Mouse (Mus musculus): ENCODE data around the gene Palld.

Gene Palld

DNA sequence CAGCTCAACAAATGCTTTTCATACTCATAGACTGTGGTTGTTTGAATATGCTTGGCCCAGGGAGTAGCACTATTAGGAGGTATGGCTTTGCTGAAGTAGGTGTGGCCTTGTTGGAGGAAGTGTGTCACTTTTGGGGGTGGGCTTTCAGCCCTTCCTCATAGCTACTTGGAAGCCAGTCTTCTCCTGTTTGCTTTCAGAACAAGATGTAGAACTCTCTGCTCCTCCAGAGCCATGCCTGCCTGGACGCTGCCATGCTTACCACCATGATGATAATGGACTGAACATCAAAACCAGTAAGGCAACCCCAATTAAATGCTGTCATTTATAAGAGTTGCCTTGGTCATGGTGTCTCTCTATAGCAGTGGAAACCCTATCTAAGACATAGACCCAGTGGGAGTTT, 217.2 kb downstream of the Palld start:
- DNase-seq (ENCODE audit: low spot score) = no peak

DNA sequence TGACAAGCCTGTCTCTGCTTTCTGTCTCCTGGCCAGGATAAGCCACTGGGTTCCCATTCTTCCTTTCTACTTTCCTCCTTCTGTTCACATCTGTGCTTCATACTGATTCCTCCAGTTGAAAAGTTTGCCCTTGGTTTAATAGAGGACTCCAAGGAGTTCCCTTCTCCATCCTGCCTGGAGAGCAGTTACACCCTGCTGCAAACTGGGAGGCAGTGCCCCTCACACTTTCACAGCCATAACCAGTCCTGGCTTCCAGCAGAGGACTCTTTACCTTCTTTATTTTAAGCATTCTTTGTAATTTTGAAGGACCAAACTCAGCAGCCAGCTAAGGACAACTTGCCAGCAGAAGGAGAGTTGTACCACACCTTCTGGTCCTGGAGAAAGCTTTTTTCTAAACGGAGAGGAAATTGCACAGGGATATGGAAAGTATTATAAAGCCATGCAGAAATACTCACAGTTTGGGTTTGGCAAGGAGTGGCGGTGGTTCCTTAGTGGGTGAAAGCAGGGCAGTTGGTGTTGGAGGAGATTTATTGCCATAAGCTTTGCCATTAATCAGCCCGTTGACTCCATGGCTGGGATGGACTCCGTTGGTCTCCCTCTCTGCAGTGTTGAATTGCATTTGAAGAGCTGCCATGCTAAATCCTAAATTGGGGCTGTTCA, 218.1 kb downstream of the Palld start:
- DNase-seq (ENCODE audit: low spot score) = no peak

DNA sequence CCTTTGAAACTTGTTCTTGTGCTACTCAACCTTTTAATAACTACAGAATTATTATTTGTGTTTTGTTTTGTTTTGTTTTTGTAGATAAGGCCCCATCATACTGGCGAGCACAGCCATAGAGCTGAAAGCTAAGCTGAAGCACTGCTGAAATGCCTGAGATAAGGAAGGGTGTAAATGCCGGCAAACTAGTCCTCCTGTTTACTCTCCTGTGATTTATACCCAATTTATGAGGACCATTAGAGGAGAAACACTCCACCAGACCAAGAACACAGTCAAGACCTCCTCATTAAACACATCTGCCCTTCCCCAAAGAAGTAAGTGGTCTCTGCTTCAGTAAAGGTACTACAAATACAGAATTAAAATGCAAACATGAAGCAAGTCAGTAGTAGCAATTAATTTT, 219.6 kb downstream of the Palld start:
- DNase-seq (ENCODE audit: low spot score) = no peak

DNA sequence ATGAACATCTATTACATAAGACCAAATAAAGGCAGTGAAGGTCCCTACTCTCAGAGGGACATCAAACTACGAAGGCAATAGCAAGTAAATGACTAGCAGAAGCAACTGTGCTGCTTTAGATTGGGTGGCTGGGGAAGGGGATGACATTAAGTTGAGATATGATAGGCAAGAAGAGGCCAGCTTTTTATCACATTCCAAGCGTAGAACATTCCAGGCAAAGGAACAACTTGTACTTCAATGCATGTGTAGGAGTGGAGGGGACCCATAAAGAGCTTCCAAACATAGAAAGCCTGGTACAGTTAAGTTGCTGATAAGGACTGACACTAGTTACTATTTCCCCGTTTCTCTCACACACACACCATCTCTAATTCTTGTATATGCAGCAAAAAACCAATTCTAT, 221.3 kb downstream of the Palld start:
- DNase-seq (ENCODE audit: low spot score) = no peak

DNA sequence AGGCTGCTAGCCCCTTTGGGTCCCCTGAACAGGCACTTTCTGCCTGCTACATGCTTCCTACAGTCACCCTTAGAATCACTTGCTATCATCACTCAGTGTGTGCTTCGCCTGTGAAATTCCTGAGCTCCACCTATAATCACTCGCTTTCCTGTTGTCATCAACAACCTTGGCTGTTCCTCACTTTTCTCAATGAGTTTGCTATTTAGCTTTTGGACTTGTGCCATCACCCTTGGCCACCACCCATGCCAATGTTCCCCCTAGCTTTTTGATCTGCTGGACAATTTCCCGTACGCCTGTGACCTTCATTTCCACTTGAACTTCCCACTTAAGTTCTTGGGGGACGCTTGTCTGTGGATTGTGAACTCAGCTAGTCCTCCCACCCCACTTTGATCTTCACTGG, 225.3 kb downstream of the Palld start:
- no peak for DNase-seq (ENCODE audit: low spot score)

DNA sequence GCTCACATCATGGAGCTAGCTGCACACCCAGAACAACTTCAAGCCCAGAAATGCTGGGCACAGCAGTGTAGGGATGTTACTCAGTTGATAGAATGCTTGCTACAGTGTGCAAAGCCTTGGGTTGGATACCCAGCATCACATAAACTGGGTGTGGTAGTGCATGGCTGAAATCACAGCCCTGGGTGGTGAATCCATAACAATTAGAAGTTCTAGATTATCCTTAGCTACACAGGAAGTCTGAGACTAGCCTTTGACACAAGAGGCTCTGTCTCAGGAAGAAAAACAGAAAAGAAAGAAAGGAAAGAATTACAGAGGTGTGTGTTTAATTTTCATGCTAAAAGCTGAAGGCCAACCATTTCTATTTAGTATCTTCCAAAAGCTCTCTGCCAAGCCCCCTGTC, 231.3 kb downstream of the Palld start:
- DNase-seq (ENCODE audit: low spot score) = no peak

DNA sequence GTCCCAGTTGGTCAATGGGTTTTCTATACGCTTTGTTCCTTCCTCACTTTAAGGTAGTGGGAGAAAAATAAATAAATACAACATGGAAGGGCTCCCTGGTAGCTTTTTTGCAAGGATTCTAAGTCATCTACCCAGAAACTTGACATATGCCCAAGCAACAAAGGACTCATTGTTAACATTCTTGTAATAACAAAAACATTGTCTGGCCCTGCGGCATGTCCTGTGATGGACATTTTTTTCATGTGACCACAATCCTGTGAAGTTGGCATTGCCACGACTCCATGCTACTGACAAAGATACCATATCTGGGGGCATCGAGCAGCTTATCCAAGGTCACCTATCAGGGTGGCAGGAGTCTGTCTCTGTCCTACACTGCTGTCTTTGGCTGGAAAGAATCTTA, 232.1 kb downstream of the Palld start:
- DNase-seq (ENCODE audit: low spot score) = no peak

DNA sequence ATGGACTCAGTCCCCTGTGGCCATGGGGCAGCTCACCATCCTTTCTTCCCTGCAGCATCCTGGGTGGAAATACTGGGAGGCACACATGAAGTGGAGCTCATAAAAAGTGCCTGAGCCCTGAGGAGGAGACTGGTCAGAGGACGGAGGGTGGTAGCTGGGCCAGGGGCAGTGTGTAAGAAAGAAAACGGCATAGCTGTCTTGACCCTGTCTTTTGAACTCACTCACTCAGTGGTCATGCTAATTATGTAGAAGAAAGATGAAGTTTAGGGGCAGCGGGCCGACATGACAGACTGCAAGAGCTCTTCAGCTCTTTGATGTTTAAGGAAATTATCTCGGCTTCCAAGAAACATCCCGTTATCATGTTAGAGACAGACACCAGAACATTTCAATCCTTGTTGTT, 235.6 kb downstream of the Palld start:
- DNase-seq (ENCODE audit: low spot score) = no peak

DNA sequence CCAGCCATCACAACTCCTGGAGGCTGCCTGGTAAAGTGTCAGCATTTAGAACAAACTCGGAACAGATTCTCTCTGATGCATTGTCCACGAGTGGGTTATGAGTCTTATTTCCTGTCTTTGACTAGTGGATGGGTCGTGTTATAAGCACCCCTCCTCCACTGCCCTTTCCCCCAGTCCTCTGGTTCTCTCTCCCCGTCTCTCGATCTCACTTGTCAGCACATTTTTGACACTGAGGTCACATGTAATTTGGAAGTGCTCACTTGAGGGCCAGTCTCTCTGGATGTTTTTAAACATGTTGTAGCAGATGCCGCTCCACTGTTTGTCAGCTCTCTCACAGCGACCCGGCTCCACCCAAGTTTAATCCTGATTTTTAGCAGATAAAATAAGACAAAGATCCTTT, 237.5 kb downstream of the Palld start:
- DNase-seq (ENCODE audit: low spot score) = no peak

DNA sequence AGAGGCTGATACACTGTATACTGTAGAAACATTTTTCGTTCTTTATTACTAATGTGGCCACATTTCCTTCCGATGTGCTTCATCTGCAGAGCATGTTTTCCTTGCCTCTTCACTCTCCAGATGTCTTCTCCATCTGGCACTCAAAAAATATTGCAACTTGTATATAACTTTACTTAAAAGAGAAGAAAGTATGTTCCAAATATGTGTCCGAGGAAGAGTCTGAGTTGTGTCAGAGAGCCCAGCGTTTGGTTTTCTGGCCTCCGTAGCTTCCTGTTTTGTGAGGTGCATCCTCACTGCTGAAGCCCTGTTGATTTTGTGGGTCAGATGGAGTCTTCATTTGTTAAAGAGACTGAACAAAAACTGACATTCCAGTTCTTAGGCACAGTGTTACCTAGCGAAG, 238.3 kb downstream of the Palld start:
- no peak for DNase-seq (ENCODE audit: low spot score)

DNA sequence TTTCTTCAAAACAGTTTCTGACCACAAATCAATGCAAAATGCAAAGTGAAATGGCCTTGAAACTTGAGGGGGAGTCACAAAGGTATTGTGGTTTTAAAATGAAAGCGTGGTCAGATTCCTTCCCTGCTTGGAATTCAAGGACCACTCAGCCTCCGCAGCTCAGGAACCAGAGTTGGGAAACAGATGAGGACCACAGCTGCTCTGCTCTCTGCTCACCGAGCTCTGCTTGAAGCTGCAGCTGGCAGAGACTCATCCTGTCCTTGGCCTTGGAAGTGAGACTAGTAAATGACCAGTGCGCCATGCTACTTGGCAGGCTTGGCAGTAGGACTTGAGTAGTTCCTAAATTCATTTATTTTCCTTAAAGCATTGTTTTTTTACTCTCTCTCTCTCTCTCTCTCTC, 239.7 kb downstream of the Palld start:
- DNase-seq (ENCODE audit: low spot score) = peak; percentile 39

DNA sequence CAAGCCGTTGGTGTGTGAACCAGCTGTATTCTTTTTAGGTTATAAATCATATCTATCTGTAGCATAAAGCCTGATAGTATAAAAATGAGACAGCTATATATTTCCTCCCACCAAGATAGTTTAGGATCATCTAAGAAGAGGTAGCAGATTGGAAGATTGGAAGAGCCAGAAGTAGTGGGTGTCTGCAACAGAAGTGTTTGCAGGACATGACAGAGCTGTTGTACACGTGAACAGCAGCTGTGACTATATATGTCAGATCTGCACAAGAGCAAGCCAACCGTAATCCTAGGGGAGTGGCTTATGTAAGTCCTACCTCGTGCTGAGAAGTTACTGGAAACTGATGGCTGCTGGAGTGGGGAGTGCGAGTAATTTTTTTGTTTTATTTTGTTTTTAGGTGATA, 240.9 kb downstream of the Palld start:
- DNase-seq (ENCODE audit: low spot score) = no peak

DNA sequence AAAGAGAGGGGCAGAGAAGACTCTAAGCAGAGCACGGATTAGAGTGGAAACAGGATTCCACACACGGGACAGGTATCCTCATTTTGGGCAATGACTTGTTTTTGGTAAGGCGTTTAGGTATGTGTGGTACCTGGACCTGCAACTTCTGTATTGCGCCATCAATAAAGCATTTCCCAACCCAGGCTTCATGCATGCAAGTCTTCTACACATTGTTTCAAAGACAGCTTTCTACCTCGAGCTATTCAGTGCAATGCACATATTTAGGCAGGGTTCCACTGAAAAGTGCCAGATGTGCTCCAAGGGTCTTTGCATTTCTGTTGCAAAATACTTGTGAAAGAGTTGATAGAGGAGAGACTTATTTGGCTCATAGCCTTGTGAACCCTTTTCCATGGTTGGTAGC, 241.5 kb downstream of the Palld start:
- DNase-seq (ENCODE audit: low spot score) = no peak

DNA sequence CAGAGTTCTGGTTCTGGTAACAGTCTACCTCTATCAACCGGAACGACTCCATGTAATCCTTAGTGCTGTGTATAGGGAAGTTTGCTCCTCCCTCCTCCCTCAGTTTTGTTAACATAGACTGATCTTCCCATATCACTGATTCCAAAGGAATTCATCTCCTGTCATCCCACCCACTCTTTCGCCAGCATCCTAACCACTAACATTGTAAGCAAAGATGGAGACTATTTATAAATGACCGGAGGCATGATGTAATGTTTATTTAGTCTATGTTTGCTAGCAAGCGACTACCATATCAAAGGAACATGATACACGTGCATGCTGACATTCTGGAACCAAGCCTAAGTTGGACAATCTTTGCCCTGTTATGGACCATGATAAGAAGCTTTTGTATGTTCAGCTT, 250.5 kb downstream of the Palld start:
- no peak for DNase-seq (ENCODE audit: low spot score)

DNA sequence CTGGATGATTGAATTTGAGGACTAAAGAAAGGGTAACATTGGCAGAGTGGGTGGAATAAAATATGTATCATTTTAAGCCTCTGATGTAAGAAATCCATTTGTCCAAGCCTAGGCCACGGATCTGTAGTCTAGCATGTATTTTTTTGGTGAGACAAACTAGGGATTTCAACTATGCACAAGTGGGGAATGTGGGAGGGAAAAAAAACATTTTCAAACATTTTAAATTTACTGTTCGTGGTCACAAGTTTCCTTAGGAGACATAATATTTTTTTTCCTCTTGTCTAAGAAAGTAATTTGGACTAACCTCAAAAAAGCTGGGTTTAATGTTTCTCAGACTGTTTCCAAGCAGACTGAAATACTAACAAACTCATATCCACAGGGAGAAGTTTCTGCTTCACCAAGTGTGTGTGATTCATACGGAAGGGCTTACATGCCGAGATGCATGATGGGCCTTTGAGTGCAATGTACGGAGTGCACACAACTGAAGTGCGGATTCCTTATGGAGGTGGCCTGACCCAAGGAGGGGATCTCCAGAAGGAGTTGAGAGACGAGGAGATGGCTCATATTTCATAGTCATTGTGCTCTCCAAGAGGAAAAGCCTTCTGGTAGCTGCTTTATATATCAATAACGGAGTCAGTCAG, 256.2 kb downstream of the Palld start:
- no peak for DNase-seq (ENCODE audit: low spot score)

DNA sequence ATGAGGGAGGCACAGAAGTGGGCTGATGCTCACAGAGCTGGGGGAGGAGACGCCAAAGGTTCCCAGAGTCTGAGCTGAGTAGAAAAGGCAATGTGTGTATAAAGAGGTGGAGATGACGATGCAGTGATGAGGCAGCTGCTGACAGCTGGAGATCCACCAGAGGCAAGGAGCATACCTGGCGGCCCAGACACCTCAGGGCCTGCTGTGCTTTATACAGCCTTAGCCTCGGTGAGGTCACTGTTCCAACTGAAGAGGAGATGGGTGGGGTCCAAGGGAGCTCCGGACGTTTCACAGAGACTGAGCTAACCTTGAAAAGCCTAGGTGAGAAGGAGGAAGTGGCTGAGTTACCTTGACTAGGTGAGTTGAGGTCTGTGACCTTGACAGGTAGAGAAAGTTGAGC, 256.8 kb downstream of the Palld start:
- DNase-seq (ENCODE audit: low spot score) = no peak

DNA sequence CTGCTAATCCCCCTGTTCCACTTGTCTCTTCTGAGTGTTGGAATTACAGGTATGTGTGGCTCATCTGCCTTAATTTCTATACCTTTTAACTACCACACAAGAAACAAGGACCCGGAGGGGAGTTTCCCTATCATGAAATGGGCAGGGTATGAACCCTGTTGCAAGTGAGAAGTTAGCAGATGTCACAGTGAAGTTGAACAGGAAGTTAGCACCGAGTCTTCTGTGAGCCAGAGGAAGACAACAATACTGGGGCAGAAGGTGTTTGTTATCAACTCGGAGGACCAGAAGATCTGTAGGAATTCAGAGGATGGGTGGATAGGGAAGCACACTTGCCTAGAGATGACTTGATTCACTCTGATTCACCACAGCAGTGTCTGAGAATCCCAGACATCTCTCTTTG, 259.3 kb downstream of the Palld start:
- no peak for DNase-seq (ENCODE audit: low spot score)

DNA sequence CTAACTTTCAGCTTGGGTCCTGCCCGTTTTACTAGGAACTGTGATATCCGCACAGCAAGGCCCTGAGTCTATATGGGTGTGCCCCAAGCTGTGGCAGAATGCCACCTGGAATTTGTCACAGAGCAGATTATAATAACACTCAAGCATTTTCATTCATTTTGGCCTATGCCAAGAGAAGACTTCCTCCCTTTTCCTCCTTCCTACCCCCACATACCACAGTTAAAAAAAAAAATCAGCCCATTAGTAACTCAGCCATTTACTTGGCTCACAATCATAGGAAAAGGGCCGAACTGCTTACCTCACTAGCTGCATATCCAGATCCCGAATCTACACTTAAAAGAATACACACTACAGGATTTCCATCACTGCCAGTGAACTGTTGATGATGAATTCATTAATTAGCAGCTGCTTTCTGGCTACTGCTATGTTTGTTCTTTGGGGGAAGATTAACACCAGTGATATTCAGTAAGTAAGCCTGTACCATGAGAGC, 260.1 kb downstream of the Palld start:
- DNase-seq (ENCODE audit: low spot score) = no peak

DNA sequence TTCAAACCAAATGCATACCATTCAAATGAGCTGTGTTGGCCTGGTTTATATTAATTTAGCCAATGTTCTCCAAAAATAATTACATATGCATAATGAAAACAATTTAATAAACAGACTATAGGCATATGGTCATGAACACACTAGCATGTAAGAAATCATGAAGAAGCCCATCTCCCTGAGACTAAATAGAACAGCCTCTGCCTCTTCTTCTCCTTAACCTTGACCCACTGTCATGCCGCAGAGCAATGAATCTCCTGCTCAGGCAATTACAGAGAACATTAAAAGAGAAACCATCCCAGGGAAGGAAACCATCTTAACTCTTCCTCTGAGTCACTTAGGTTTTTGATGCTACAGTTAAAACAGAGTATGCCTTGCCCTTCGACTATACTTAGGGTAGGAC, 262.9 kb downstream of the Palld start:
- no peak for DNase-seq (ENCODE audit: low spot score)

DNA sequence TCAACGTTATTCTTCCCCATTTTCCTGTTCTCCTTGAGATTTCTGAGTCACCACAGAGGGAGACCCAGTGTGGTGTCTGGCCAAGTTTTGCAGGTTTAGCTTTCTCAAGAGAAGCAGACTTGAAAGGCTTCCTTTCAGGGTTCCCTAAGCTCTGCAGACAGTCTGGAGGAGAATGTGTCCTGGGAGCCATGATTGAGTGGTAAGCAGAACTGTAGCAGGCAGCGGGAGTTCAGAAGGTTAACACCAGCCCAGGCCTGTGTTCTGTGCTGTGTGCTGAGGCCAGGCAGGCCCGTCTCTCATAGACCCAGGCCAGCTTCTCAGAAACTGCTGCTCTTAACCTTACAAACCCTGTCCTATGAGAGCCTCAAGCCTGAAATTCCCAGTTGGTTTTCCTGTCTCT, 263.5 kb downstream of the Palld start:
- DNase-seq (ENCODE audit: low spot score) = no peak

DNA sequence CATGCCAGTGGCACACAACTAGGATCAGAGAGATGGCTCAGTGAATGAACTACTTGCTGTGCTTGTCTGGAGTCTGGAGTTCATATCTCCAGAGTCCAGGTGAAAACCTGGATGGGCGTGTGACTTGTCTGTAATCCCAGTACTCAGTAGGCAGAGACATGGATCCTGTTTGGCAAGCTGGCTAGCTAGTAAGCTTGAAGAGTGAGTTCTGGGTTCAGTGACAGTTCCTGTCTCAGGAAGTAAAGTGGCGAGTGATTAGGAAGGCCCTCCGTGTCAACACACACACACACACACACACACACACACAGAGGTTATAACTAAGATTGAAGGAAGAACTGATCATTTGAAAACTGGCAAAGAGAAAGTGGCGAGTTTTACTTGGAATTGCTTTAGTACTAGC, 264.8 kb downstream of the Palld start:
- no peak for DNase-seq (ENCODE audit: low spot score)

DNA sequence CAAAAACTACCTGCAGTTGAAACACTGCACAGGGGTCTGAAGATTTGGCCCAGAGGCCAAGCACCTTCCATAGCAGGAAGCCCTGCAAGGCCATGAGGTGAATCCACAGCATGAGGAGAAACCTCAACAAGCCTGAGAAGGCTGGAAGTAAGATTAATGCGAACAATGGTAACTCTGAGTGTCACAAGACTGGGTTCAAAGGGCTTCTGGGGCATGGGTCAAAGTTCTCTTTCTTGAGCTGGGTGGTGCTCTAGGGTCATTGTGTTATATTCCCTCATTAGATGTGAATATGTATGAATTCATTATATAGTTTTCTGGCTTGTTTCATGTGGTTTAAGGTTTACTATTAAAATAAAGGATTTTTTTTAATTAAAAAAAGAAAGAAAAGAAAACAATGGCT, 267.7 kb downstream of the Palld start:
- DNase-seq (ENCODE audit: low spot score) = no peak

DNA sequence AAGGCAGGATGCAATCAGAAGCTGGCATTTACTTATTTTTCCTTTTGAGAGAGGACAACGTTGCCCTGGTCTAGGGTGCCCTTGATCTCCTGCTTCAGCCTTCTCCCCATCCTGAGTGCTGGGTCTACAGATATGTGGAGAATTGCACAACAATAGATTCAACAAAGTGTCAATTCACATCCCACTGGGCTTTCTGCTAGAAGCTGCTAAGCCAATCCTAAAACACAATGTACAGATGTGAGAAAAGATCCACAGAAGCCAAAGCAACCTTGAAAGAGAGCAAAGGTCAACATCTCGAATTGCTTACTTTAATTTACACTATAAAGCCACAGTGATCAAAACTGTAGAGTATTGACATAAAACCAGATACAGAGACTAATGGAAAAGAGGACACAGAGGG, 270.2 kb downstream of the Palld start:
- DNase-seq (ENCODE audit: low spot score) = no peak

DNA sequence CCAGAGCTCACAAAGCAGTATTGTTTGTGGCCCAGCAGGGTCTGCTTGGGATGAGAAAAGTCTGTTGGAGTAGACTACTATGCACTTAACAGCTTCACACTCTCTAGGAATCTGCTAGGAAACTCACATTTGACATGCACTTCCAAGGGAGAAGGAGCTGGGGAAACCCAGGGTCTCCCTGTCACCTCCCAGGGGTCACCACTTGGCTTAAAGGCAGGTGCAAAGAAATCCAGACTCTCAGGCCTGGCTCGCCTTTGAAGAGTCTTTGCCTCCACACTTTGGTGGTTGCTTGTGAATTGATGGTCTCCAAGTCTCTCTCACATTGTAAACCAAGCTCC, 272.9 kb downstream of the Palld start:
- no peak for DNase-seq (ENCODE audit: low spot score)
